ENCODE assay signal across 7 mouse cellular contexts in the genomic region with DNA sequence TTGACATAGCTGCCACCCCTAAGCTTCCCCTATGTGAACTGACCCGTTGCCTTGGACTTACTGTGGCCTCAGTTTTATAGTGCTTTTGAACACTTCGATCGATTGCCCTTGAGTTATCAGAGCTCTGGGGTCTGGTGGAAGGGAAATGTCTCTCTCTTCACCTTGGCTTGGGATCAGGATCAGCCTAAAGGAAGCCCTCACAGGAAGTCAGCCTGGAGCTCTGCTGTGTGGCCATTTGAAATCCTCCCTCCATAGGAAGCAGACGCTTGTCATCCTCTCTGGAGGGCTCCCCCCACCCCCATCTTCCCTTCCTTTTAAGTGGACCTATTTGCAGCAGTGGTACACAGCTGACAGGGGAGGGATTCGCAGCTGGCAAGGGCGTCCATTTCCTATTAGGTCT. TPM values are rescaled to one million over a fixed set of nuclear protein-coding genes. Genes with fewer than 3 reads are reported as not detected.
A peak's percentile ranks its signal among the peaks of the same experiment; 100 is the strongest.
DNase-seq lines count a peak whose midpoint lies in the region; ATAC-seq and TF ChIP-seq lines count a peak whose summit lies in the region.

No protein-coding gene starts in this region.

- H3K27ac ChIP-seq in intestine, embryonic 16.5 days (ENCODE audit: low read length): peak overlapping the region; percentile 54
- H3K27ac ChIP-seq in liver, postnatal 0 days (ENCODE audit: low read depth): 0 out of 2 replicates have a peak overlapping the region, but pooled peaks have one; percentile 29

- H3K9ac ChIP-seq in intestine, embryonic 16.5 days (ENCODE audit: low read depth, low read length): peak overlapping the region; percentile 40; the same call in 1 of the 2 replicates
- no peak overlapping the region; the same call in 1 of the 2 replicates for H3K9ac ChIP-seq in liver, postnatal 0 days (replicated peaks)

- peak; percentile 29; the same call in 1 of the 2 replicates for ATAC-seq in intestine, embryonic 16.5 days
- 0 out of 2 replicates have a peak, but pooled peaks have one; percentile 24 for ATAC-seq in liver, postnatal 0 days

- H3K4me2 ChIP-seq in intestine, embryonic 16.5 days (ENCODE audit: low read depth, low read length): peak overlapping the region; percentile 51
- peak overlapping the region; percentile 71; the same call in 1 of the 2 replicates for H3K4me2 ChIP-seq in liver, postnatal 0 days (ENCODE audit: low read depth, low read length)

- DNase-seq in embryo, embryonic 9.5 days (ENCODE audit: extremely low spot score): peak; percentile 25
- DNase-seq in heart, adult 11 months: peak; percentile 96
- DNase-seq in liver, postnatal 0 days: peak; percentile 17
- DNase-seq in cerebellum, postnatal 36 days: no peak
- DNase-seq in thymus, postnatal 10 days (ENCODE audit: low spot score in 2 of 2): no peak
- DNase-seq in layer of hippocampus, postnatal 14 days (ENCODE audit: low spot score in 2 of 2): no peak

- no peak for TF ChIP-seq CTCF in liver, postnatal 0 days (IDR thresholded peaks at IDR 0.05; ENCODE audit: low read depth)

- WGBS in intestine, embryonic 16.5 days: 45% methylated on average over 6 of the region's 6 CpGs
- 30% methylated on average over 6 of the region's 6 CpGs for WGBS in liver, postnatal 0 days (ENCODE audit: insufficient replicate concordance)

- H3K36me3 ChIP-seq in intestine, embryonic 16.5 days (ENCODE audit: control insufficient read depth, insufficient read depth, low read length): no peaks in the 10 kb centered on the region
- no peaks in the 10 kb centered on the region for H3K36me3 ChIP-seq in liver, postnatal 0 days (replicated peaks; ENCODE audit: insufficient read depth, low read length)

- H3K9me3 ChIP-seq in intestine, embryonic 16.5 days (ENCODE audit: control insufficient read depth, low read length): no peaks in the 10 kb centered on the region
- H3K9me3 ChIP-seq in liver, postnatal 0 days (ENCODE audit: low read length): no peaks in the 10 kb centered on the region

- TF ChIP-seq EP300 in liver, postnatal 0 days (IDR thresholded peaks at IDR 0.05; ENCODE audit: low read depth): no peak

- no peaks in the 10 kb centered on the region for H3K27me3 ChIP-seq in intestine, embryonic 16.5 days (replicated peaks; ENCODE audit: control insufficient read depth, insufficient read depth, low read length)
- peaks cover 13% of the 10 kb centered on the region; the same call in 1 of the 2 replicates for H3K27me3 ChIP-seq in liver, postnatal 0 days (ENCODE audit: insufficient read depth, low read length)

- peak overlapping the region; percentile 30 for H3K4me3 ChIP-seq in intestine, embryonic 16.5 days (ENCODE audit: low read length)
- no peak overlapping the region for H3K4me3 ChIP-seq in liver, postnatal 0 days (ENCODE audit: low read depth, low read length)

- 0 out of 2 replicates have a peak, but pooled peaks cover 4% of the 10 kb centered on the region for H3K4me1 ChIP-seq in intestine, embryonic 16.5 days (ENCODE audit: control insufficient read depth, insufficient read depth, low read length)
- H3K4me1 ChIP-seq in liver, postnatal 0 days (ENCODE audit: insufficient read depth): peaks cover 9% of the 10 kb centered on the region; the same call in 1 of the 2 replicates

RNA-seq across cellular contexts. Expression of a gene that starts 1.6 kb away (rescaled TPM):
- 37.6 and 37.7 TPM in 2 replicates for polyA plus RNA-seq in intestine, embryonic 16.5 days (2015; fragmentation: Nextera tagmentation; extraction: Ambion mirVana)
- polyA plus RNA-seq in liver, postnatal 0 days (2015; fragmentation: Nextera tagmentation; extraction: Ambion mirVana): 6.8 and 7.2 TPM in 2 replicates
- total RNA-seq in layer of hippocampus, postnatal 14 days (2021): 1 to 10 TPM; 6.1 to 6.4 TPM

Comparison
In these comparisons a context has a peak if more than half of its experiments do, and no peak if none do; other contexts are left out.
1. DNase-seq: peak in embryo, embryonic 9.5 days (single experiment), heart, adult 11 months (single experiment) and liver, postnatal 0 days (single experiment); none in cerebellum, postnatal 36 days (0 of 2), thymus, postnatal 10 days (0 of 2) and layer of hippocampus, postnatal 14 days (0 of 2).